Mouse (Mus musculus) hindbrain, embryonic 13.5 days (tissue): ENCODE data around the gene Parp3. TPM values are rescaled to one million over a fixed set of nuclear protein-coding genes. Genes with fewer than 3 reads are reported as not detected.

Experiments
- ATAC-seq: fragments of 200-750 bp; cut with Nextera tagmentation; 2 replicates; pipeline ENCODE4 v1.8.0; 2017; ENCODE audit warnings: moderate TSS enrichment; ENCODE audit not compliant: low FRiP score
- H3K27ac ChIP-seq: fragments of 300-500 bp; sonication (generic); 2 replicates; pipeline ENCODE4 v1.5.1; 2015; ENCODE audit warnings: inconsistent platforms, mild to moderate bottlenecking, moderate library complexity
- H3K27me3 ChIP-seq: fragments of 300-500 bp; sonication (generic); 2 replicates; pipeline ENCODE4 v1.6.1; 2015; ENCODE audit warnings: mild to moderate bottlenecking, inconsistent platforms
- H3K36me3 ChIP-seq: fragments of 300-500 bp; sonication (generic); 2 replicates; pipeline ENCODE4 v1.6.1; 2015; ENCODE audit warnings: mild to moderate bottlenecking, inconsistent platforms
- H3K4me1 ChIP-seq: fragments of 300-500 bp; sonication (generic); replicated peaks from 2 replicates; pipeline ENCODE4 v1.6.1; 2015; ENCODE audit warnings: inconsistent platforms
- H3K4me2 ChIP-seq: fragments of 300-500 bp; sonication (generic); 2 replicates; pipeline ENCODE4 v1.6.1; 2015; ENCODE audit warnings: inconsistent platforms, mild to moderate bottlenecking, moderate library complexity
- H3K4me3 ChIP-seq: fragments of 300-500 bp; sonication (generic); 2 replicates; pipeline ENCODE4 v1.5.1; 2015; ENCODE audit warnings: mild to moderate bottlenecking, inconsistent platforms
- H3K9ac ChIP-seq: fragments of 300-500 bp; sonication (generic); 2 replicates; pipeline ENCODE4 v1.6.1; 2015; ENCODE audit warnings: mild to moderate bottlenecking, inconsistent platforms
- H3K9me3 ChIP-seq: fragments of 300-500 bp; sonication (generic); 2 replicates; pipeline ENCODE4 v1.6.1; 2016; ENCODE audit warnings: inconsistent platforms
- WGBS: fragments of 180-500 bp; shearing (Covaris S2); methylation state at CpG from one replicate; pipeline ENCODE4 v1.1.7; 2015; 5-methylcytosine and 5-hydroxymethylcytosine counted together
- polyA plus RNA-seq: library from polyadenylated mRNA; unstranded; fragments of >200 nt; fragmentation: Nextera tagmentation; extraction: Ambion mirVana; gene quantifications from 2 replicates; pipeline ENCODE4 v1.2.1, GENCODE M21; 2015

The Parp3 gene
- polyA plus RNA-seq, 1 experiment from 2014 or later: 0.88 TPM

DNA sequence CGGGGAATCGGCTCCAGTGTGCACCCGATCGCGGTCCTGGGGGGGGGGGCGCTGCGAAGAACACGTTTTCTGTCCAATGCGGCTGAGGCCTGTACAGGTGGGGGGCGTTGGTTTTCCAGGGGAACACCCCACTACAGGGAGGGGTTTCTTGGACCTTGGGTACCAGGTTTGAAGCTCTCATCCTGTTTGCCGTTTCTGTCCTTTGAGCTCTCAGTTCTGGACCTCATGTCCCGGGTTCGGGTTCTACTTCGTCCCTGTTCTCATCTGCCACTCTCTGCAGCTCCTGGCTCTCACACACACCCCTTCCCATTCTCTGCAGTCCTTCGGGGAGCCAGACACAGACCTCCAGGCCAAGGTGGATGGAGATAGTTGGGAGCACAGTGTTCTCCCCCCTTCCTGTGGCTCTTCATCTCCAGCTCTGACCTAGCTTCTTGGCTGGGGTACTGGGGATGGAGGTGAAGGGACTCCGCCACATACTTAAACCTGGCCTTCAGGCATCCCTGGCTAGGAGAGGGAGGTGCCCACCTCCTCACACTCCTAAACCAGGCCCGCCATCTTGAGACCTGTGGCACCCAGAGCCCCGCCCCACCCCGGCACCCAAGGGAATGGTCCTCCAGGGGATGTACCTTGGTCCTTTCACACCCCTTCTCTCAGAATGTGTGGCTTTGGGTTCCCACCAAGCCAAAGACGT is 22.5 kb downstream of the Parp3 start:
- peak overlapping the region; percentile 100 for H3K4me2 ChIP-seq
- WGBS: under 1% methylated on average over 15 of the region's 20 CpGs
- no peaks in the 10 kb centered on the region for H3K9me3 ChIP-seq
- peak overlapping the region; percentile 79 for H3K4me3 ChIP-seq
- H3K9ac ChIP-seq: peak overlapping the region; percentile 94
- ATAC-seq: peak; percentile 15
- H3K4me1 ChIP-seq: peaks cover 80% of the 10 kb centered on the region
- H3K36me3 ChIP-seq: 0 out of 2 replicates have a peak, but pooled peaks cover 8% of the 10 kb centered on the region
- 0 out of 2 replicates have a peak, but pooled peaks cover 3% of the 10 kb centered on the region for H3K27me3 ChIP-seq
- H3K27ac ChIP-seq: peak overlapping the region; percentile 97

DNA sequence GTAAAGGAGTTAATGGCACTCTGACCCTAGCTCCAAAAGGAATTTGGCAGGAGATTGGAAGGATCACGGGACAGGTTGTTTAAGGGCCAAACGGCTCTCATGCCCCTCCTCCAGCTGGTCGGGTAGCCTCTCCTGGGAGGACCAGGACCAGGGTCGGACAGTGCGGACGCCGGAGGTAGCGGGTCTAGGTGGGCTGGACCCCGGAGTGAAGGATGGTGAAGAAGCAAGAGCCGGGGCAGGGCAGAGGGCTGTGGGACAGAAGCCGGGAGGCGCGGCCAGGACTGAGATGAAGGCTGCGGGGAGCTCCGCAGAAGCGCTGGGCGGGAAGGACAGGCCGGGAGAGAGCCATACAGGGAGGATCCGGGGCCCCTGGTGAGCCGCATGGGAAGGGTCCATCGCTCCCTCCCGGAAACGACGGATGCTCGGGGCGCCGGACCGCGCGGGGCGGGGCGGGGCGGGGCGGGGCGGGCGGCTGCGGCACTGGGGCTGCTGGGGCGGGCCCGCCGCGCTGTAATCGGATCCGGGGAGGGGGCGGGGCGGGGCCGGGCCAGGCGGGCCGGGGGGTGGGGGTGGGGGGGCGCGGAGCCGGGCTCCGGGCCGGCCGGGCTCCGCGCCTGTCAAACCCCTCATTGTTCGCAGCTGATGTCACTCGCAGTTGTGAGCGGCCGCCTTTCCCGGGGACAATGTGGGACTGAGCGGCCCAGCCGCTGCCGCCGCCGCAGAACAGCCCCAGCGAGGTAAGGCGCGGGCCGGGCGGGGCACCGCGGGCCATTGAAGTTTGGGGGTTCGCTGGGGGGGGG is 23.3 kb downstream of the Parp3 start, which contains the start of gene Pcbp4:
Gene Pcbp4 (plus strand): TSS at position 21 of the 800 bp plus-strand sequence.
- Histone ChIP-seq H3K27me3 (0 out of 2 replicates have a peak, but pooled peaks cover 3% of the 10 kb centered on the region), H3K4me2 (peak within 1 kb of the TSS; percentile 100), H3K4me3 (peak within 1 kb of the TSS; percentile 79), H3K36me3 (0 out of 2 replicates have a peak, but pooled peaks cover 8% of the 10 kb centered on the region), H3K9me3 (no peaks in the 10 kb centered on the region), H3K27ac (peak within 1 kb of the TSS; percentile 97), H3K4me1 (peaks cover 80% of the 10 kb centered on the region), H3K9ac (peak within 1 kb of the TSS; percentile 94)
- WGBS: under 1% methylated on average over 53 of the region's 74 CpGs
- ATAC-seq: peak; percentile 69

DNA sequence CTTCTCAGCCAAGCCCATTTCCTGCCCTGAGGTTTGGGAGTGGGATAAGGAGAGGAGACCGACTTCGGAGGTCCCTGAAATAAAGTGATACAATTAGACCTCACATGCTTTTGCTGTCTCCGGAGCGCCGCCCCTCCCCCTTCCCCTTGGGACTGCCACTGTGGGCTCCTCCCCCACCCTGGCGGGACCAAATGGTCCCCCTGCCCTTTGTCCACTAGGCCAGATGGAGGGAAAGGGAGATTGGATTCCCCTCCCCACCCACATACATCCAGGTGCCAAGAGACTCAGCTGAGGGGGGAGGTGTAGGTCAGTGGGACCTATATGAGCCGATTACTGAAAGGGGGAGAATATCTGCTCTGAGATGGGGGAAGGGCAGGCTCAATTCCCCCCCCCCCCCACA is 23.9 kb downstream of the Parp3 start:
- H3K4me1 ChIP-seq: peaks cover 80% of the 10 kb centered on the region
- no peak for ATAC-seq
- 6% methylated on average over 7 of the region's 7 CpGs for WGBS

DNA sequence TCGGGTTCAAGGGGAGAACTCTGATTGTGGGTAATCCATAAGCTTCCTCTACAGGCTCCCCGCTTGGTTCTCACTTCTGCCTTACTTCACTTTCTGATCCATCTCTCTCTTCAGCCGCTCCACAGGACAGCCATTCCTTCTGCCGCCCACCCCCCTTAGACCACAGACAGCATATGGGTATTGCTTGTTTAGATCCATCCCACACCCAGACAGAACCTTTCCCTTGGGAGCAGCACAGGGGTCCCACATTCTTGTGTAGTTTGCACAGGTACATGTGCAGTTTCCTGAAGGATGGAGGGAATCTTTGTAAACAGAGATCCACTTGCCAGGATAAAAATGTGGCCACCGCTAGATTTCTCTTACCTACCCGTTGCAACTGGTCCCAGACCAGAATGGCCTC is 24.4 kb downstream of the Parp3 start:
- 24% methylated on average over 6 of the region's 6 CpGs for WGBS
- 0 out of 2 replicates have a peak, but pooled peaks cover 3% of the 10 kb centered on the region for H3K36me3 ChIP-seq
- H3K9me3 ChIP-seq: no peaks in the 10 kb centered on the region
- 0 out of 2 replicates have a peak, but pooled peaks cover 3% of the 10 kb centered on the region for H3K27me3 ChIP-seq
- H3K27ac ChIP-seq: peak overlapping the region; percentile 97
- ATAC-seq: no peak
- peak overlapping the region; percentile 100 for H3K4me2 ChIP-seq
- peak overlapping the region; percentile 94 for H3K9ac ChIP-seq
- peak overlapping the region; percentile 79 for H3K4me3 ChIP-seq
- H3K4me1 ChIP-seq: peaks cover 79% of the 10 kb centered on the region

More for the DNA sequence above, 23.9 kb downstream of the Parp3 start:
- Histone ChIP-seq H3K9ac (peak overlapping the region; percentile 94), H3K9me3 (no peaks in the 10 kb centered on the region), H3K4me2 (peak overlapping the region; percentile 100), H3K27ac (peak overlapping the region; percentile 97), H3K36me3 (0 out of 2 replicates have a peak, but pooled peaks cover 4% of the 10 kb centered on the region), H3K27me3 (0 out of 2 replicates have a peak, but pooled peaks cover 3% of the 10 kb centered on the region), H3K4me3 (peak overlapping the region; percentile 79)

DNA sequence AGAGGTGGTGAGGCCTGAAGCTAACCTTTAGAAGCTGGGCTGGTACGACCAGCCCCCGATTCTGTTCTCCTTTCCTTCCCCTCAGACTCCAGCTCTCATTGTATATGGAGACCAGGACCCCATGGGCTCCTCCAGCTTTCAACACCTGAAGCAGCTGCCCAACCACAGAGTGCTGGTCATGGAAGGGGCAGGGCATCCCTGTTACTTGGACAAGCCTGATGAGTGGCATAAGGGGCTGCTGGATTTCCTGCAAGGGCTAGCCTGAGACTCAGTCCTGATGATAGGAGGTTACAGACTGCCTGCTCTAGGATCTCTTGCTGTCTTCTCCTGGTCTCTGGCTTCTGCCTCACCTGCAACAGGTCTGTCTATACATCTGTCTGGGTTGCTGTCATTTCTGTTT is 24.9 kb downstream of the Parp3 start:
- Histone ChIP-seq H3K4me3 (no peak overlapping the region), H3K9me3 (no peaks in the 10 kb centered on the region), H3K9ac (no peak overlapping the region; the same call in 1 of the 2 replicates), H3K4me2 (no peak overlapping the region), H3K4me1 (peaks cover 77% of the 10 kb centered on the region), H3K27ac (no peak overlapping the region), H3K27me3 (0 out of 2 replicates have a peak, but pooled peaks cover 3% of the 10 kb centered on the region), H3K36me3 (0 out of 2 replicates have a peak, but pooled peaks cover 2% of the 10 kb centered on the region)
- 60% methylated on average over 2 of the region's 2 CpGs for WGBS
- no peak for ATAC-seq

DNA sequence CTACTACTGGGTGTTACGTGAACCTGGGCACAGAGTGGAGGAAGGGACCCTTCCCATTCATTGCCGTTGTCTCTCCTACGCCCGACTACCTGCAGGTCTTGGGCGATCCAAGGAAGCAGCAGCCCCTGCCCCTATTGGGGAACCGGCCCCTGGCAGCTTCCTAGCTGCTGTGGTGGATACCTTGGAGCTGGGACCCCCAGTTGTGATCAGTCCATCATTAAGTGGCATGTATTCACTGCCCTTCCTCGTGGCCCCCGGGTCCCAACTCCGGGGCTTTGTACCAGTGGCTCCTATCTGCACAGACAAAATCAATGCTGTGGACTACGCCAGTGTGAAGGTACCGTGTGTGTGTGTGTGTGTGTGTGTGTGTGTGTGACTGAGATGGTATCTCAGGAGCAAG is 25.5 kb downstream of the Parp3 start:
- peaks cover 77% of the 10 kb centered on the region for H3K4me1 ChIP-seq
- 74% methylated on average over 11 of the region's 11 CpGs for WGBS
- H3K4me2 ChIP-seq: no peak overlapping the region

DNA sequence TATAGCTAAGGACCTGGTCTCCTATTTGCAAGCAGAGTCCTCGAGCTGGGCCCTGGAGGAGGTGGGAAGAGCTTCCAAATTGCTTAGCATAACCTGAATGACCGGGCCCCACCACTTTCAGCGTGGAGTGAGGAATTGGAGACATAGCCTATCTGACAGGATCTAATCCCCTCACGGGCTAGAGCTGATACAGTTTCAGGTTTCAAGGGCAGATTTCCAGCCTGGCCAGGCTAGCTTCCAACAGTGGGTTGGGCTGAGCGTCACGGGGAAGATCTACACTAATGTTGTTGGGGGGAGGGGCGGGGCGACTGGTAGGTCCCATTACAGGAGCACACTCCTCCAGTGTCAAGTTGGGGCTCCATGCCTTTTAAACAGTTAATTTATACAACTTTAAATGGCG is 26.1 kb downstream of the Parp3 start:
- Histone ChIP-seq H3K36me3 (no peaks in the 10 kb centered on the region), H3K4me3 (no peak overlapping the region), H3K27me3 (0 out of 2 replicates have a peak, but pooled peaks cover 3% of the 10 kb centered on the region), H3K9ac (no peak overlapping the region), H3K9me3 (no peaks in the 10 kb centered on the region), H3K27ac (no peak overlapping the region), H3K4me1 (peaks cover 77% of the 10 kb centered on the region), H3K4me2 (no peak overlapping the region; the same call in 1 of the 2 replicates)
- WGBS: 34% methylated on average over 9 of the region's 9 CpGs
- no peak for ATAC-seq

More for the DNA sequence above, 25.5 kb downstream of the Parp3 start:
- H3K9ac ChIP-seq: no peak overlapping the region
- no peak overlapping the region for H3K4me3 ChIP-seq
- no peaks in the 10 kb centered on the region for H3K36me3 ChIP-seq
- no peak for ATAC-seq
- 0 out of 2 replicates have a peak, but pooled peaks cover 3% of the 10 kb centered on the region for H3K27me3 ChIP-seq
- H3K27ac ChIP-seq: no peak overlapping the region
- no peaks in the 10 kb centered on the region for H3K9me3 ChIP-seq

DNA sequence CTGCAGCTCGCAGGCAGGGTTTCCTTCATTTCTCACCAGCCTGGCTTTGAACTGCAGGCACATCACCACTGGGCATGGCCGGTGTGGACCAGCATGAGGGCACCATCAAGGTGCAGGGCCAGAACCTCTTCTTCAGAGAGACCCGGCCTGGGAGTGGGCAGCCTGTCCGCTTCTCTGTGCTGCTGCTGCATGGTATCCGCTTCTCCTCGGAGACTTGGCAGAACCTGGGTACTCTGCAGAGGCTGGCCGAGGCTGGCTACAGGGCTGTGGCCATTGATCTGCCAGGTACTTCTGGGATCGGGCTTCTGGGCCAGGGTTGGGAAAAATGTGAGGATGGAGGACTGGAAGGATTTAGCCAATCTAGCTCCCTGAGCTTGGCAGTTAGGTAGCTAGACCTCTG is 26.8 kb downstream of the Parp3 start:
- no peak overlapping the region for H3K27ac ChIP-seq

DNA sequence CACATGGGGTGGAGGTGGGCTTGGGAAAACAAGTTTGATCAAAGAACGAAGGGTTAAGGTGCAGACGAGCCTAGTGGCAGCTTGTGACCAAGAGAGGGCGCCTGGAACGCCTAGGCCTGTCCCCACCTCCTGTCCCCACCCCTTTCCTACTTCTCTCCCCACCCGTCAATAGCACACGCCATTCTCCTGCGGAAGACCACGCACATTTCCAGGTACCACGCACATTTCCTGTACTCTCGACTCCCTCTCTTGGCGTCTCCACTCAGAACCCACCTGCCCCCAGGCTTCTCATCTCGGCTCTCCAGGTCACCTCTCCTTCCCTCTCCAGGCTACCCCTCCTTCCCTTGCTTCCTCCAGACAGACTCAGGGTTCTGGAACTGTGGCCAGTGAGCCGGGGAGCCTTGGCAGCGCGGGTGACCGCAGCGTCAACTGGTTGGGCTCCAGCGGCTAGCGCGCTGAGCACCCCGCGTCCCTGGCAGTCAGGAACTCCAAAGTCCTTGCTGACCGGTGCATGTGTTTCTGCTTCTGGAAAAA is 28.2 kb downstream of the Parp3 start:
- H3K4me3 ChIP-seq: peak overlapping the region; percentile 52
- peak overlapping the region; percentile 78 for H3K27ac ChIP-seq
- no peaks in the 10 kb centered on the region for H3K36me3 ChIP-seq
- H3K9me3 ChIP-seq: no peaks in the 10 kb centered on the region
- H3K4me1 ChIP-seq: peaks cover 68% of the 10 kb centered on the region
- peak overlapping the region; percentile 73 for H3K4me2 ChIP-seq
- 0 out of 2 replicates have a peak, but pooled peaks cover 3% of the 10 kb centered on the region for H3K27me3 ChIP-seq
- WGBS: 2% methylated on average over 23 of the region's 23 CpGs
- ATAC-seq: peak; percentile 46; the same call in 1 of the 2 replicates
- peak overlapping the region; percentile 75 for H3K9ac ChIP-seq

More for the DNA sequence above, 26.8 kb downstream of the Parp3 start:
- H3K9me3 ChIP-seq: no peaks in the 10 kb centered on the region
- H3K4me2 ChIP-seq: no peak overlapping the region
- H3K36me3 ChIP-seq: no peaks in the 10 kb centered on the region
- 0 out of 2 replicates have a peak, but pooled peaks cover 3% of the 10 kb centered on the region for H3K27me3 ChIP-seq
- WGBS: 93% methylated on average over 8 of the region's 8 CpGs
- H3K4me1 ChIP-seq: peaks cover 75% of the 10 kb centered on the region
- no peak overlapping the region for H3K9ac ChIP-seq
- no peak overlapping the region for H3K4me3 ChIP-seq
- ATAC-seq: no peak

DNA sequence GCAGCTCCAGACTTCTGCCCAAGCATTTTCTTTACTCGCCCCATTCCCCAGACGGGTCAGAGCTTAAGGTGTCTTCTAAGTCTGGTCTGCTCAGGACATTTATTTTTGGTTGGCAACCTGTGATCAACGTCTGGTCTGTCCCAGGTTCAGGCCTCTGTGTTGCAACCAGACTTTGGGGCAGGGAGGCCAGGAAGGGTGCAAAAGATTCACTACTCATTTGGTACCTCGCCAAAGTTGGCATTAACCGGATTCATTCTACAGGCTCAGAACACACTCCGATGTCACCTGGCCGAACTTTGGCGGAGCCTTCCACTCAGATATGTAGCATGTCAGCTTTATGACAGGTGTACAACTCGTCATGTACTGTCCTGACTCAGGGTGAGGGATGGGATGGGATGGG is 28.8 kb downstream of the Parp3 start:
- H3K4me1 ChIP-seq: peaks cover 64% of the 10 kb centered on the region
- peak; percentile 38 for ATAC-seq
- no peaks in the 10 kb centered on the region for H3K9me3 ChIP-seq
- H3K36me3 ChIP-seq: no peaks in the 10 kb centered on the region
- H3K27me3 ChIP-seq: 0 out of 2 replicates have a peak, but pooled peaks cover 3% of the 10 kb centered on the region
- H3K4me3 ChIP-seq: peak overlapping the region; percentile 52
- peak overlapping the region; percentile 72 for H3K9ac ChIP-seq
- WGBS: 44% methylated on average over 9 of the region's 9 CpGs
- H3K27ac ChIP-seq: peak overlapping the region; percentile 65
- H3K4me2 ChIP-seq: peak overlapping the region; percentile 73

DNA sequence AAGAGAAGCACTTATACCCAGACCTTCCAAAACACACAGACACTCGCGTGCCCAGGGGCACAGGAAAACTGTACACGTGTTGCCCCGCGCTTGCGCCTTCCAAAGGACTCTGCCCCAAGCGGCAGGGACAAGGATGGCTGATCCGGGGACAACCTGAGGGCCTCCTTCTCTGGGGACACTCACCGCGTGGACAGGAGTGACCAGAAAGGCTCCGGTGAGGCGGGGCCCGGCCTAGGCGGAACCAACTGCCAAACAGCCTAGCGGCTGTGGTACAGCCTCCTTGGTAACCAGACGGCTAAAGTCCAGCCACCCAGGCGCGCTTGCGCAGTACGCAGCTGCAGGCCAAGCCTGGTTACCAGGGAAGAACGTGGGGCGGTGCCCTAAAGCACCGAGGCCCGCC is 29.4 kb downstream of the Parp3 start, which contains the start of the genes Abhd14b and Abhd14a:
Gene Abhd14b (plus strand): TSS at position 112 of the 400 bp plus-strand sequence.
Gene Abhd14a (minus strand): TSS at position 331 of the 400 bp plus-strand sequence.
- H3K27me3 ChIP-seq: 0 out of 2 replicates have a peak, but pooled peaks cover 3% of the 10 kb centered on the region
- peak within 1 kb of the TSS; percentile 52 for H3K4me3 ChIP-seq
- peaks cover 58% of the 10 kb centered on the region for H3K4me1 ChIP-seq
- ATAC-seq: peak; percentile 79
- peak within 1 kb of the TSS; percentile 73 for H3K4me2 ChIP-seq
- no peaks in the 10 kb centered on the region for H3K9me3 ChIP-seq
- no peaks in the 10 kb centered on the region for H3K36me3 ChIP-seq
- H3K27ac ChIP-seq: peak within 1 kb of the TSS; percentile 78
- WGBS: under 1% methylated on average over 24 of the region's 24 CpGs
- H3K9ac ChIP-seq: peak within 1 kb of the TSS; percentile 75
